Mouse (Mus musculus): ENCODE results near the gene Serp1.

The Serp1 gene

GRCm38 (mm10) chr3:58478755-58479455 is 46.8 kb downstream of the Serp1 start:
- TF ChIP-seq GATA4 (IDR thresholded peaks at IDR 0.05; ENCODE audit: insufficient replicate concordance, low read length): no peak
